Mouse (Mus musculus) testis, adult 2 months (tissue): ENCODE data around the gene Gp1bb. TPM values are rescaled to one million over a fixed set of nuclear protein-coding genes. Genes with fewer than 3 reads are reported as not detected.
A peak's percentile ranks its signal among the peaks of the same experiment; 100 is the strongest.

Experiments
- H3K27ac ChIP-seq: fragments of 200-500 bp; 2 replicates; pipeline ENCODE4 v1.5.1; 2012; ENCODE audit warnings: low read depth, low read length; ENCODE audit not compliant: control insufficient read depth, insufficient read depth
- H3K27me3 ChIP-seq: fragments of 200-500 bp; 2 replicates; pipeline ENCODE4 v1.6.1; 2012; ENCODE audit warnings: mild to moderate bottlenecking, low read length, moderate library complexity; ENCODE audit not compliant: control insufficient read depth, insufficient read depth
- H3K36me3 ChIP-seq: fragments of 200-500 bp; 2 replicates; pipeline ENCODE4 v1.6.1; 2012; ENCODE audit warnings: mild to moderate bottlenecking, low read length; ENCODE audit not compliant: control insufficient read depth, insufficient read depth
- H3K4me1 ChIP-seq: fragments of 200-500 bp; 2 replicates; pipeline ENCODE4 v1.6.1; 2012; ENCODE audit warnings: low read length; ENCODE audit not compliant: control insufficient read depth, insufficient read depth
- H3K4me3 ChIP-seq: fragments of 200-500 bp; 2 replicates; pipeline ENCODE4 v1.5.1; 2012; ENCODE audit warnings: low read depth, mild to moderate bottlenecking, low read length, moderate library complexity, mixed read lengths; ENCODE audit not compliant: control insufficient read depth
- CTCF ChIP-seq: fragments of 200-500 bp; IDR thresholded peaks from 2 replicates; pipeline ENCODE4 v1.5.1; 2012; ENCODE audit warnings: low read depth, mild to moderate bottlenecking, inconsistent platforms, low read length, moderate library complexity; ENCODE audit not compliant: control insufficient read depth, insufficient read depth, insufficient replicate concordance
- POLR2A ChIP-seq: fragments of 200-500 bp; IDR thresholded peaks from 2 replicates; pipeline ENCODE4 v1.6.1; 2012; ENCODE audit warnings: low read depth, mild to moderate bottlenecking, inconsistent platforms, low read length, moderate library complexity; ENCODE audit not compliant: control insufficient read depth
- polyA plus RNA-seq: library from polyadenylated mRNA; depleted of rRNA; stranded (reverse); fragments of >200 nt; gene quantifications from 2 replicates; pipeline ENCODE4 v1.2.3, GENCODE M21; 2012; rRNA removed

The Gp1bb gene
- 7.8 and 10.9 TPM in 2 replicates for polyA plus RNA-seq

- H3K4me3 ChIP-seq = peak within 1 kb of the TSS; percentile 69
- H3K27me3 ChIP-seq = no peaks in the 10 kb centered on the region
- peaks cover 48% of the 10 kb centered on the region for H3K4me1 ChIP-seq
- H3K36me3 ChIP-seq = no peaks in the 10 kb centered on the region
- H3K27ac ChIP-seq = no peak within 1 kb of the TSS
- TF ChIP-seq POLR2A = no peak
- TF ChIP-seq CTCF = no peak
Measured at GRCm38 (mm10) chr16:18622019-18622418, at the start of gene Gp1bb. Gene Gp1bb (minus strand): TSS chr16:18622403.

- Histone ChIP-seq H3K4me3 (no peak overlapping the region), H3K27ac (no peak overlapping the region), H3K36me3 (no peaks in the 10 kb centered on the region), H3K4me1 (no peaks in the 10 kb centered on the region), H3K27me3 (no peaks in the 10 kb centered on the region)
- TF ChIP-seq CTCF (no peak), POLR2A (no peak)
Measured at GRCm38 (mm10) chr16:18669914-18670313, 47.7 kb upstream of the Gp1bb start.

GRCm38 (mm10) chr16:18658597-18658996, 36.4 kb upstream of the Gp1bb start:
- Histone ChIP-seq H3K27ac (no peak overlapping the region), H3K4me1 (no peaks in the 10 kb centered on the region), H3K4me3 (no peak overlapping the region), H3K36me3 (no peaks in the 10 kb centered on the region), H3K27me3 (no peaks in the 10 kb centered on the region)
- TF ChIP-seq CTCF = no peak
- TF ChIP-seq POLR2A = no peak

GRCm38 (mm10) chr16:18655372-18656098, 33.3 kb upstream of the Gp1bb start:
- Histone ChIP-seq H3K27me3 (no peaks in the 10 kb centered on the region), H3K4me3 (no peak overlapping the region), H3K36me3 (no peaks in the 10 kb centered on the region), H3K4me1 (no peaks in the 10 kb centered on the region), H3K27ac (no peak overlapping the region)
- TF ChIP-seq POLR2A (no peak), CTCF (no peak)

- TF ChIP-seq POLR2A = no peak
- no peak for TF ChIP-seq CTCF
- no peak overlapping the region for H3K4me3 ChIP-seq
Measured at GRCm38 (mm10) chr16:18653290-18654160, 31.3 kb upstream of the Gp1bb start.

GRCm38 (mm10) chr16:18649126-18649525, 26.9 kb upstream of the Gp1bb start:
- Histone ChIP-seq H3K4me1 (no peaks in the 10 kb centered on the region), H3K27ac (no peak overlapping the region), H3K27me3 (no peaks in the 10 kb centered on the region), H3K4me3 (no peak overlapping the region), H3K36me3 (no peaks in the 10 kb centered on the region)
- no peak for TF ChIP-seq POLR2A
- TF ChIP-seq CTCF = no peak

More at GRCm38 (mm10) chr16:18653290-18654160, 31.3 kb upstream of the Gp1bb start:
- Histone ChIP-seq H3K27me3 (no peaks in the 10 kb centered on the region), H3K36me3 (no peaks in the 10 kb centered on the region), H3K27ac (no peak overlapping the region), H3K4me1 (no peaks in the 10 kb centered on the region)

- no peak for TF ChIP-seq POLR2A
- TF ChIP-seq CTCF = no peak
- Histone ChIP-seq H3K27me3 (no peaks in the 10 kb centered on the region), H3K36me3 (no peaks in the 10 kb centered on the region), H3K4me1 (no peaks in the 10 kb centered on the region), H3K27ac (no peak overlapping the region), H3K4me3 (no peak overlapping the region)
Measured at GRCm38 (mm10) chr16:18645329-18645728, 23.1 kb upstream of the Gp1bb start.
